Mouse (Mus musculus): ENCODE results near the gene Ttll10.

GRCm38 (mm10) chr4:156057702-156058101 is 1.5 kb downstream of the Ttll10 start:
- TF ChIP-seq CTCF (IDR thresholded peaks at IDR 0.05; ENCODE audit: borderline replicate concordance, insufficient read depth, low read length), result no peak
- TF ChIP-seq POLR2A (IDR thresholded peaks at IDR 0.05; ENCODE audit: low read depth, low read length), result no peak

All from embryonic fibroblast, embryonic 13.5 days (primary cell).